Mouse (Mus musculus): ENCODE measurements at regions not wholly inside any gene's neighbourhood (a gene's known extent, or its start where the extent isn't known, plus 50 kb on each side); places are given as distances from the start of the nearest gene placed in this dataset.
A peak's percentile ranks its signal among the peaks of the same experiment; 100 is the strongest.

GRCm38 (mm10) chr13:32481444-32482058 lies 143.0 kb upstream of the Gmds start:
- Histone ChIP-seq H3K36me3 (no peaks in the 10 kb centered on the region), H3K9ac (no peak overlapping the region), H3K27me3 (no peaks in the 10 kb centered on the region), H3K27ac (replicated peaks) (no peak overlapping the region), H3K4me3 (no peak overlapping the region), H3K4me1 (replicated peaks) (no peaks in the 10 kb centered on the region), H3K4me2 (no peak overlapping the region), H3K9me3 (no peaks in the 10 kb centered on the region)
- WGBS = 85% methylated on average over 8 of the region's 8 CpGs
- no peak for ATAC-seq (ENCODE audit: low FRiP score, low read depth)

- H3K27me3 ChIP-seq = no peaks in the 10 kb centered on the region
- H3K4me1 ChIP-seq (replicated peaks) = no peaks in the 10 kb centered on the region
- ATAC-seq (ENCODE audit: low FRiP score, low read depth) = no peak
- H3K36me3 ChIP-seq = no peaks in the 10 kb centered on the region
- H3K9me3 ChIP-seq = no peaks in the 10 kb centered on the region
- no peak overlapping the region for H3K4me3 ChIP-seq
- no peak overlapping the region for H3K4me2 ChIP-seq
- H3K27ac ChIP-seq (replicated peaks) = no peak overlapping the region
- 72% methylated on average over 4 of the region's 4 CpGs for WGBS
- no peak overlapping the region for H3K9ac ChIP-seq
Measured at GRCm38 (mm10) chr13:32480029-32480428, 141.5 kb upstream of the Gmds start.

DNA sequence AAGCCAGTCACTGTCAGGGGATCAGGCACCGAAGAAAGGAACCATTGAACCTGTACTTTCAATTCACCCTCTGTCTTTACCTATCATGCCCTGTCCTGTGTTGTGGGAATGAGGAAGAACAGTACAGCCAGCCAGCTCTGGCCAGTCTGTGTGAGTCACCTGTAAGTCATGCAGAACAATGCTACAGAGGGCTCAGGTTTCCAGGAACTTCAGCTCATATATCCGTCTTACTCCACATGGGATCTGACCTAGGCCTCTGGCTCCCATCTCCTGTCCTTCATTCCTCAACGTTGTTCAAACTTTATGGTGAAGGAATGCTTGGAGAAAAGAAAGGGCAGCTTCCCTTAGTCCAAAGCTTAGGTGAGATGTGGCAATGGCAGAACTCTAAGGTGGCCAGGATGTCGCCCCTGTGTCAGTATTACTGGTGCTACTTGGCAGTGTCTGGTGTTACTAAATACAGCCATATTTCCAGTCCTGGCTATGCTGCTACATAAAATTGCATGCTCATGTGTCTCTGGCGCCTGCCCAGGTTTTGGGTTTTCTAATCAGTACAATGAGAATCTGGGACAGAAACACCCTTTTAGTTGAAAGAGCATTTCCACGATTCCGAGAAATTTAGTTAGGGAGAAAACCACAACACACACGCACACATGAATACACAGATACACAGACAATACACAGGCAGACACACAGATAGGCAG lies 140.7 kb upstream of the Gmds start:
- Histone ChIP-seq H3K4me1 (replicated peaks) (no peaks in the 10 kb centered on the region), H3K4me3 (no peak overlapping the region), H3K36me3 (no peaks in the 10 kb centered on the region), H3K9me3 (no peaks in the 10 kb centered on the region), H3K4me2 (no peak overlapping the region), H3K9ac (no peak overlapping the region), H3K27me3 (no peaks in the 10 kb centered on the region), H3K27ac (replicated peaks) (no peak overlapping the region)
- 88% methylated on average over 8 of the region's 8 CpGs for WGBS
- no peak for ATAC-seq (ENCODE audit: low FRiP score, low read depth)

- no peak for ATAC-seq (ENCODE audit: low FRiP score, low read depth)
- no peaks in the 10 kb centered on the region for H3K27me3 ChIP-seq
- no peak overlapping the region for H3K4me3 ChIP-seq
- no peaks in the 10 kb centered on the region for H3K9me3 ChIP-seq
- H3K4me2 ChIP-seq = no peak overlapping the region
- H3K9ac ChIP-seq = no peak overlapping the region
- no peaks in the 10 kb centered on the region for H3K4me1 ChIP-seq (replicated peaks)
- no peaks in the 10 kb centered on the region for H3K36me3 ChIP-seq
- H3K27ac ChIP-seq (replicated peaks) = no peak overlapping the region
- 17% methylated on average over 5 of the region's 5 CpGs for WGBS
Measured at GRCm38 (mm10) chr13:32465787-32466186, 127.2 kb upstream of the Gmds start.

GRCm38 (mm10) chr13:32465041-32465682 lies 126.6 kb upstream of the Gmds start:
- no peak for ATAC-seq (ENCODE audit: low FRiP score, low read depth)
- Histone ChIP-seq H3K9me3 (no peaks in the 10 kb centered on the region), H3K4me3 (no peak overlapping the region), H3K9ac (no peak overlapping the region), H3K4me1 (replicated peaks) (no peaks in the 10 kb centered on the region), H3K4me2 (no peak overlapping the region), H3K27ac (replicated peaks) (no peak overlapping the region), H3K27me3 (no peaks in the 10 kb centered on the region), H3K36me3 (no peaks in the 10 kb centered on the region)
- 94% methylated on average over 6 of the region's 6 CpGs for WGBS

GRCm38 (mm10) chr13:32454419-32455146 lies 116.0 kb upstream of the Gmds start:
- no peaks in the 10 kb centered on the region for H3K36me3 ChIP-seq
- no peak overlapping the region for H3K4me2 ChIP-seq
- H3K4me1 ChIP-seq (replicated peaks) = no peaks in the 10 kb centered on the region
- WGBS = 81% methylated on average over 11 of the region's 11 CpGs
- H3K9me3 ChIP-seq = no peaks in the 10 kb centered on the region
- ATAC-seq (ENCODE audit: low FRiP score, low read depth) = no peak
- no peak overlapping the region for H3K9ac ChIP-seq
- no peak overlapping the region for H3K27ac ChIP-seq (replicated peaks)
- H3K27me3 ChIP-seq = no peaks in the 10 kb centered on the region
- no peak overlapping the region for H3K4me3 ChIP-seq

GRCm38 (mm10) chr13:32449710-32450417 lies 111.3 kb upstream of the Gmds start:
- Histone ChIP-seq H3K4me1 (replicated peaks) (no peaks in the 10 kb centered on the region), H3K27ac (replicated peaks) (no peak overlapping the region), H3K4me2 (no peak overlapping the region), H3K4me3 (no peak overlapping the region), H3K36me3 (no peaks in the 10 kb centered on the region), H3K9ac (no peak overlapping the region), H3K27me3 (no peaks in the 10 kb centered on the region), H3K9me3 (no peaks in the 10 kb centered on the region)
- WGBS = 74% methylated on average over 8 of the region's 8 CpGs
- no peak for ATAC-seq (ENCODE audit: low FRiP score, low read depth)

DNA sequence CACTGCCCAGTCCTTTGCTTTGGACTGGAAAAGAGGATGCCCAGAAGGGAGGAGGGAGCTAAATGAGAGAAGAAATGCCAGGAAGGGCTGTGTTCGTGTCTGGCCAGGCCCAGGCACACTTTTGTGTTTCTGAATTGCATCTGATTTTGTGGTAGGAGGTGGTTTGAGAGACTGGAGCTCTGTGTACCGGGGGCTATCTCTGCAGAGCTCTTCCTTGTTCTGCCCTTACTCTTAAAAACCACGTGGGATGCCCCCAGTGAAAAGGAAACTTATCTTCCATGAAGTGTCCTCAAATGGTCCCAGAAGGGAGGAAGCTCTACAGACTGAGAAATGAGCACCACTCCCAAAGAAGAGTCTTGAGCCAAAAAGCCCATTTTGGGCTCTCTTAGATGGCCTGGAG lies 106.0 kb upstream of the Gmds start:
- no peak overlapping the region for H3K4me3 ChIP-seq
- WGBS = 74% methylated on average over 3 of the region's 3 CpGs

GRCm38 (mm10) chr13:32442025-32442424 lies 103.5 kb upstream of the Gmds start:
- Histone ChIP-seq H3K36me3 (no peaks in the 10 kb centered on the region), H3K4me3 (no peak overlapping the region), H3K4me2 (no peak overlapping the region), H3K9me3 (no peaks in the 10 kb centered on the region), H3K4me1 (replicated peaks) (no peaks in the 10 kb centered on the region), H3K27ac (replicated peaks) (no peak overlapping the region), H3K27me3 (no peaks in the 10 kb centered on the region), H3K9ac (no peak overlapping the region)
- ATAC-seq (ENCODE audit: low FRiP score, low read depth) = no peak
- 77% methylated on average over 13 of the region's 13 CpGs for WGBS

More for the DNA sequence above, 106.0 kb upstream of the Gmds start:
- H3K27me3 ChIP-seq = no peaks in the 10 kb centered on the region
- no peaks in the 10 kb centered on the region for H3K9me3 ChIP-seq
- H3K27ac ChIP-seq (replicated peaks) = no peak overlapping the region
- H3K4me1 ChIP-seq (replicated peaks) = no peaks in the 10 kb centered on the region
- no peak overlapping the region for H3K9ac ChIP-seq
- no peak overlapping the region for H3K4me2 ChIP-seq
- ATAC-seq (ENCODE audit: low FRiP score, low read depth) = no peak
- H3K36me3 ChIP-seq = no peaks in the 10 kb centered on the region

- ATAC-seq (ENCODE audit: low FRiP score, low read depth) = peak; percentile 51; the same call in 1 of the 2 replicates
- Histone ChIP-seq H3K27me3 (no peaks in the 10 kb centered on the region), H3K9ac (no peak overlapping the region), H3K4me1 (replicated peaks) (no peaks in the 10 kb centered on the region), H3K9me3 (no peaks in the 10 kb centered on the region), H3K27ac (replicated peaks) (no peak overlapping the region), H3K36me3 (no peaks in the 10 kb centered on the region), H3K4me2 (no peak overlapping the region), H3K4me3 (no peak overlapping the region)
- 72% methylated on average over 5 of the region's 5 CpGs for WGBS
Measured at GRCm38 (mm10) chr13:32435136-32435535, 96.6 kb upstream of the Gmds start.

GRCm38 (mm10) chr13:32428482-32428881 lies 89.9 kb upstream of the Gmds start:
- H3K36me3 ChIP-seq = no peaks in the 10 kb centered on the region
- H3K9me3 ChIP-seq = no peaks in the 10 kb centered on the region
- no peak overlapping the region for H3K4me3 ChIP-seq
- H3K4me2 ChIP-seq = no peak overlapping the region
- no peak overlapping the region for H3K27ac ChIP-seq (replicated peaks)
- 47% methylated on average over 3 of the region's 3 CpGs for WGBS
- ATAC-seq (ENCODE audit: low FRiP score, low read depth) = no peak
- no peaks in the 10 kb centered on the region for H3K4me1 ChIP-seq (replicated peaks)
- H3K9ac ChIP-seq = no peak overlapping the region
- H3K27me3 ChIP-seq = no peaks in the 10 kb centered on the region

Data from hindbrain, embryonic 15.5 days (tissue).